10 mouse cellular contexts compared by ENCODE assay signal in the genomic region with DNA sequence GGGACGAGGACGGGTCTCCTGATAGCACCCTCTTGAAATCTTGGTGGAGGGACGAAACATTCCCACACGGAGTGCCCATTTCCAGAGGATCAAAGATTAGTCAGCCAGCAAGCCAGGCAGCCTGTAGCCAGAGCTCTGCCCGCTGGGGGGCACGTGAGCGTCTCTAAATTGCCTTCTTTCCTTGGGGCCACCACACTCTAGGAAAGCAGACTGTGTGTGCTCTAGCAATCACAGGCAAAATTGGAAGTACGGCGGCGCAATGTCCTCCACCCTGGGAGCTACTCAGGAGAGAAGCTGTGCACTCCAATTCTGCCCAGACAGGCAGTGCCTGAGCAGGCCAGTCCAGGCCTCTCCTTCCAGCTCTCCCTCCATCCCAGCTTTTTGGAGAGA.
DNase-seq lines count a peak whose midpoint lies in the region; ATAC-seq and TF ChIP-seq lines count a peak whose summit lies in the region.
"Had no signal": no experiment of that assay in that cellular context is flagged by ENCODE, and none has a peak within 500 bp of the region (broad histone marks: within the 10 kb centered on the region; RNA-seq: fewer than 3 reads in every experiment).

No protein-coding gene starts in this region.

- peak overlapping the region; percentile 28; the same call in 1 of the 2 replicates for H3K4me2 ChIP-seq in liver, embryonic 12.5 days
- no peak overlapping the region for H3K4me2 ChIP-seq in liver, embryonic 11.5 days
- H3K4me2 ChIP-seq in hindbrain, embryonic 12.5 days (replicated peaks): peak overlapping the region; percentile 51
- peak overlapping the region; percentile 60 for H3K4me2 ChIP-seq in midbrain, embryonic 13.5 days (replicated peaks)

- no peak for ATAC-seq in liver, embryonic 12.5 days
- no peak for ATAC-seq in liver, embryonic 11.5 days (replicated peaks; ENCODE audit: low FRiP score)
- no peak for ATAC-seq in hindbrain, embryonic 12.5 days (ENCODE audit: low FRiP score)
- ATAC-seq in midbrain, embryonic 13.5 days: peak; percentile 32
- ATAC-seq in megakaryocyte progenitor cell, adult 5-6 weeks (replicated peaks; ENCODE audit: poor library complexity): no peak
- ATAC-seq: Patski had no signal

- H3K36me3 ChIP-seq in liver, embryonic 12.5 days: no peaks in the 10 kb centered on the region
- no peaks in the 10 kb centered on the region for H3K36me3 ChIP-seq in liver, embryonic 11.5 days (ENCODE audit: control insufficient read depth, insufficient read depth, low read length)
- no peaks in the 10 kb centered on the region for H3K36me3 ChIP-seq in hindbrain, embryonic 12.5 days
- no peaks in the 10 kb centered on the region for H3K36me3 ChIP-seq in midbrain, embryonic 13.5 days
- H3K36me3 ChIP-seq in kidney, adult 2 months (ENCODE audit: control insufficient read depth, insufficient read depth, low read length): no peaks in the 10 kb centered on the region

- H3K4me1 ChIP-seq in liver, embryonic 12.5 days: peaks cover 83% of the 10 kb centered on the region
- H3K4me1 ChIP-seq in liver, embryonic 11.5 days (replicated peaks; ENCODE audit: control insufficient read depth, insufficient read depth, low read length): peaks cover 54% of the 10 kb centered on the region
- peaks cover 44% of the 10 kb centered on the region for H3K4me1 ChIP-seq in hindbrain, embryonic 12.5 days
- peaks cover 73% of the 10 kb centered on the region for H3K4me1 ChIP-seq in midbrain, embryonic 13.5 days (replicated peaks)
- H3K4me1 ChIP-seq in kidney, adult 2 months (ENCODE audit: control insufficient read depth, insufficient read depth, low read length): no peaks in the 10 kb centered on the region

- no peak overlapping the region for H3K9ac ChIP-seq in liver, embryonic 12.5 days
- H3K9ac ChIP-seq in liver, embryonic 11.5 days (ENCODE audit: low read depth, low read length): no peak overlapping the region
- peak overlapping the region; percentile 42; the same call in 1 of the 2 replicates for H3K9ac ChIP-seq in hindbrain, embryonic 12.5 days
- peak overlapping the region; percentile 63 for H3K9ac ChIP-seq in midbrain, embryonic 13.5 days (replicated peaks)

- no peaks in the 10 kb centered on the region for H3K9me3 ChIP-seq in liver, embryonic 12.5 days (replicated peaks)
- H3K9me3 ChIP-seq in liver, embryonic 11.5 days (ENCODE audit: control insufficient read depth, low read length): no peaks in the 10 kb centered on the region
- no peaks in the 10 kb centered on the region for H3K9me3 ChIP-seq in hindbrain, embryonic 12.5 days (replicated peaks)
- H3K9me3 ChIP-seq in midbrain, embryonic 13.5 days: no peaks in the 10 kb centered on the region

- TF ChIP-seq POLR2A in kidney, adult 2 months (IDR thresholded peaks at IDR 0.05; ENCODE audit: low read depth, low read length): no peak

- WGBS in liver, embryonic 12.5 days (ENCODE audit: insufficient replicate concordance): 84% methylated on average over 10 of the region's 10 CpGs
- WGBS in liver, embryonic 11.5 days: 82% methylated on average over 10 of the region's 10 CpGs
- 62% methylated on average over 10 of the region's 10 CpGs for WGBS in hindbrain, embryonic 12.5 days
- WGBS in midbrain, embryonic 13.5 days: 36% methylated on average over 10 of the region's 10 CpGs
- WGBS in kidney, adult 2 months: 69% methylated on average over 10 of the region's 10 CpGs

- H3K27me3 ChIP-seq in liver, embryonic 12.5 days (replicated peaks): no peaks in the 10 kb centered on the region
- H3K27me3 ChIP-seq in liver, embryonic 11.5 days (replicated peaks; ENCODE audit: control insufficient read depth, insufficient read depth, low read length): no peaks in the 10 kb centered on the region
- no peaks in the 10 kb centered on the region for H3K27me3 ChIP-seq in hindbrain, embryonic 12.5 days
- no peaks in the 10 kb centered on the region for H3K27me3 ChIP-seq in midbrain, embryonic 13.5 days
- no peaks in the 10 kb centered on the region for H3K27me3 ChIP-seq in kidney, adult 2 months (replicated peaks; ENCODE audit: control insufficient read depth, insufficient read depth, low read length)
- H3K27me3 ChIP-seq: Patski had no signal

- no peak overlapping the region for H3K4me3 ChIP-seq in liver, embryonic 12.5 days
- H3K4me3 ChIP-seq in liver, embryonic 11.5 days (ENCODE audit: low read depth, low read length): no peak overlapping the region
- H3K4me3 ChIP-seq in hindbrain, embryonic 12.5 days: peak overlapping the region; percentile 13
- H3K4me3 ChIP-seq in midbrain, embryonic 13.5 days (replicated peaks): peak overlapping the region; percentile 34
- no peak overlapping the region for H3K4me3 ChIP-seq in kidney, adult 2 months (ENCODE audit: insufficient read depth, low read depth, low read length)
- H3K4me3 ChIP-seq: myocyte had no signal

- no peak; the same call in 1 of the 2 replicates for TF ChIP-seq CTCF in kidney, adult 2 months (conservative IDR thresholded peaks at IDR 0.05; ENCODE audit: insufficient read depth, insufficient read length, low read depth, low read length)

- DNase-seq in liver, embryonic 11.5 days (ENCODE audit: low spot score): no peak
- peak; percentile 65 to 69 for DNase-seq in cerebellum, postnatal 14 days
- DNase-seq in testis, postnatal 10 days (ENCODE audit: low spot score): no peak
- DNase-seq in kidney, adult 2 months: no peak

- H3K27ac ChIP-seq in liver, embryonic 12.5 days: no peak overlapping the region
- no peak overlapping the region for H3K27ac ChIP-seq in liver, embryonic 11.5 days (ENCODE audit: low read depth, low read length)
- H3K27ac ChIP-seq in hindbrain, embryonic 12.5 days: peak overlapping the region; percentile 76
- H3K27ac ChIP-seq in midbrain, embryonic 13.5 days: peak overlapping the region; percentile 89
- no peak overlapping the region for H3K27ac ChIP-seq in kidney, adult 2 months (ENCODE audit: insufficient read depth, low read depth, low read length)

Comparison
In these comparisons a context has a peak if more than half of its experiments do, and no peak if none do; other contexts are left out.
1. H3K27ac ChIP-seq: peak in hindbrain, embryonic 12.5 days (single experiment) and midbrain, embryonic 13.5 days (single experiment); none in liver, embryonic 12.5 days (single experiment), liver, embryonic 11.5 days (single experiment) and kidney, adult 2 months (single experiment).
2. H3K4me3 ChIP-seq: peak in hindbrain, embryonic 12.5 days (single experiment) and midbrain, embryonic 13.5 days (single experiment); none in liver, embryonic 12.5 days (single experiment), liver, embryonic 11.5 days (single experiment) and kidney, adult 2 months (single experiment).
3. H3K9ac ChIP-seq: peak in hindbrain, embryonic 12.5 days (single experiment) and midbrain, embryonic 13.5 days (single experiment); none in liver, embryonic 12.5 days (single experiment) and liver, embryonic 11.5 days (single experiment).
4. DNase-seq: peak in cerebellum, postnatal 14 days (2 of 2); none in liver, embryonic 11.5 days (single experiment), testis, postnatal 10 days (single experiment) and kidney, adult 2 months (single experiment).